Mouse (Mus musculus): ENCODE data around the gene Fgfr2.

DNA sequence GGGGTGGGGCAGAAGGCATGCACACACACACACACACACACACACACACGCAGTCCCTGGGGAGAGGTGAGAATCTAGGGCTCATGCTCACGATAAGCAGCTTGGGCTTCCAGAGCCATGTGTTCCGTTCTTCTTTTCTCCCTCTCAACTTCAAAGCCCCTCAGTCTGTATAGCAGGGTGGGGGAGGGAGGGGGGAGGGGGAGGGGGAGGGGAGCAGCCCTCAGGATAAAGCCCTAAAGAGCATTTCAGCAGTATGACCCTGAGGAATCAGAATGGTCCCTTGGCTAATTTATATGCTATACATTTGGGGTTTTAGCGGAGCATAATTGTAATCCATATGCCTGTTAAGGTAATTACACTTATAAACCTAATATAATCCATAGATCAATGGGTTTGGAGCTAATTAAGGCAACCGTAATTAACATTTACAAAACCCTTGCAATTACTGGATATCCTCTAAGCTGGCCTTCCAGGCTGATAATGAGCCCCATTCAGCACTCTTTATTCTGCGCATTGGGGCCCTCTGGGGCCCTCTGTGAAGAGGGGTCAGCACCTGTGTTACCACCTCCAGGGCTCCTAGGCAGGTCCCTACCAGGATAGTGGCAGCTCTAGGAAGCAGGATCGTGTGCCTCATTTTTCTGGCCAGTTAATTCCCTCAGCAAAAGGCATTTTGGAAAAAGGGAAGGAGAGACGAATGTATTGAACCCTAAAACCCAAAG is 457.3 kb downstream of the Fgfr2 start:
- no peak for TF ChIP-seq CTCF (IDR thresholded peaks at IDR 0.05; ENCODE audit: control insufficient read depth, insufficient read depth, insufficient read length)
- no peak for TF ChIP-seq USF1 (IDR thresholded peaks at IDR 0.05; ENCODE audit: low read depth)
- TF ChIP-seq CEBPB (IDR thresholded peaks at IDR 0.05; ENCODE audit: low read depth), result no peak
- TF ChIP-seq MYOD1 (IDR thresholded peaks at IDR 0.05; ENCODE audit: control insufficient read depth, insufficient read length, low read depth), result no peak
- TF ChIP-seq MAX (IDR thresholded peaks at IDR 0.05), result no peak
- TF ChIP-seq MYOG (IDR thresholded peaks at IDR 0.05; ENCODE audit: control insufficient read depth, extremely low read depth, insufficient read length), result no peak
